Mouse (Mus musculus) heart, embryonic 16.5 days (tissue): ENCODE data around the gene Ptpn21. TPM values are rescaled to one million over a fixed set of nuclear protein-coding genes. Genes with fewer than 3 reads are reported as not detected.

Experiments used
- ATAC-seq: fragments of 200-750 bp; cut with Nextera tagmentation; replicated peaks from 2 replicates; pipeline ENCODE4 v1.8.0; 2017; ENCODE audit warnings: moderate number of reproducible peaks; ENCODE audit not compliant: insufficient read depth, low FRiP score; ENCODE audit errors: extremely low read depth
- H3K27ac ChIP-seq: fragments of 300-500 bp; sonication (generic); 2 replicates; pipeline ENCODE4 v1.5.1; 2014; ENCODE audit warnings: mild to moderate bottlenecking, low read length, control low read depth, moderate library complexity
- H3K27me3 ChIP-seq: fragments of 300-500 bp; sonication (generic); 2 replicates; pipeline ENCODE4 v1.6.1; 2014; ENCODE audit warnings: low read length, mixed read lengths; ENCODE audit not compliant: control insufficient read depth, insufficient read depth
- H3K36me3 ChIP-seq: fragments of 300-500 bp; sonication (generic); 2 replicates; pipeline ENCODE4 v1.6.1; 2014; ENCODE audit not compliant: control insufficient read depth, insufficient read depth
- H3K4me1 ChIP-seq: fragments of 300-500 bp; sonication (generic); 2 replicates; pipeline ENCODE4 v1.6.1; 2014; ENCODE audit warnings: low read length, mixed read lengths; ENCODE audit not compliant: control insufficient read depth, insufficient read depth
- H3K4me2 ChIP-seq: fragments of 300-500 bp; sonication (generic); 2 replicates; pipeline ENCODE4 v1.6.1; 2014; ENCODE audit warnings: low read depth, mild to moderate bottlenecking, control low read depth, low read length
- H3K4me3 ChIP-seq: fragments of 300-500 bp; sonication (generic); 2 replicates; pipeline ENCODE4 v1.5.1; 2014; ENCODE audit warnings: mild to moderate bottlenecking, control low read depth, low read length
- H3K9ac ChIP-seq: fragments of 300-500 bp; sonication (generic); 2 replicates; pipeline ENCODE4 v1.6.1; 2014; ENCODE audit warnings: low read length, control low read depth
- H3K9me3 ChIP-seq: fragments of 300-500 bp; sonication (generic); replicated peaks from 2 replicates; pipeline ENCODE4 v1.6.1; 2016; ENCODE audit warnings: low read length; ENCODE audit not compliant: control insufficient read depth
- WGBS: fragments of 180-500 bp; shearing (Covaris S2); extraction: QIAGEN DNeasy Blood & Tissue Kit; methylation state at CpG from one replicate; pipeline ENCODE4 v1.1.7; 2014; 5-methylcytosine and 5-hydroxymethylcytosine counted together
- polyA plus RNA-seq: library from polyadenylated mRNA; unstranded; fragments of >200 nt; fragmentation: Nextera tagmentation; extraction: Ambion mirVana; gene quantifications from 2 replicates; pipeline ENCODE4 v1.2.1, GENCODE M21; 2015

Ptpn21 gene
- polyA plus RNA-seq, 1 experiment from 2014 or later: 8.6 TPM

DNA sequence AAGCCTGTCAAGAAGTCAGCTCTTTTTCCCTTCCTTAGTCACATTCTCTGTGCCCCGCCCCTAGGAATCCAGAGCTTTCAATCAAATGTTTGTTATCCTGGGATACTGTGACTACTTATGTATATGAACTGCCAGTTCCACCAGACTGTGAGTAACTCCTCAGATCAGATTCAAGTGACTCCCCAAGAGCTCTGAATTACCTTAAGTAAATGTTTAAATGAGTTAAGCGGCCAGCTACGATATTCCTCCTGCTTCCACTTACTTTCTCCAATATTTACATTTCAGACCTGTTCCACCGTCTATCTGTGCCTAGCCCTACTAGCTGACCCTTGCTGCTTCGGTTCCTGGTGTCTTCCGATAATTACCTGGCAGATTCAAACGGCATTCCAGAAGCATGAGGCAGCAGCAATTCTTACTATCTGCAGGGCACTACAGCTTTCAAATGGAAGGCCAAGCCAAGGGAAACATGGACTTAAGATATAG is 23.5 kb downstream of the Ptpn21 start:
- no peak overlapping the region for H3K4me2 ChIP-seq
- no peak for ATAC-seq
- H3K36me3 ChIP-seq: peaks cover 7% of the 10 kb centered on the region; the same call in 1 of the 2 replicates
- no peak overlapping the region for H3K9ac ChIP-seq
- H3K4me1 ChIP-seq: peaks cover 29% of the 10 kb centered on the region
- 28% methylated on average over 7 of the region's 7 CpGs for WGBS
- H3K27ac ChIP-seq: no peak overlapping the region
- H3K4me3 ChIP-seq: no peak overlapping the region
- no peaks in the 10 kb centered on the region for H3K27me3 ChIP-seq
- H3K9me3 ChIP-seq: no peaks in the 10 kb centered on the region

GRCm38 (mm10) chr12:98712819-98713218 is 24.4 kb downstream of the Ptpn21 start:
- no peak overlapping the region for H3K4me2 ChIP-seq
- H3K4me1 ChIP-seq: peaks cover 29% of the 10 kb centered on the region
- no peak overlapping the region for H3K9ac ChIP-seq
- H3K4me3 ChIP-seq: no peak overlapping the region
- no peak for ATAC-seq
- H3K9me3 ChIP-seq: no peaks in the 10 kb centered on the region
- H3K27ac ChIP-seq: no peak overlapping the region
- H3K36me3 ChIP-seq: peaks cover 7% of the 10 kb centered on the region; the same call in 1 of the 2 replicates
- 68% methylated on average over 6 of the region's 6 CpGs for WGBS
- no peaks in the 10 kb centered on the region for H3K27me3 ChIP-seq

- Histone ChIP-seq H3K4me2 (no peak overlapping the region), H3K9me3 (no peaks in the 10 kb centered on the region), H3K4me1 (no peaks in the 10 kb centered on the region), H3K27ac (no peak overlapping the region), H3K36me3 (peaks cover 14% of the 10 kb centered on the region), H3K27me3 (no peaks in the 10 kb centered on the region), H3K4me3 (no peak overlapping the region), H3K9ac (no peak overlapping the region)
- ATAC-seq: no peak
- 91% methylated on average over 10 of the region's 10 CpGs for WGBS
These were observed 33.2 kb downstream of the Ptpn21 start for GRCm38 (mm10) chr12:98703961-98704360.

DNA sequence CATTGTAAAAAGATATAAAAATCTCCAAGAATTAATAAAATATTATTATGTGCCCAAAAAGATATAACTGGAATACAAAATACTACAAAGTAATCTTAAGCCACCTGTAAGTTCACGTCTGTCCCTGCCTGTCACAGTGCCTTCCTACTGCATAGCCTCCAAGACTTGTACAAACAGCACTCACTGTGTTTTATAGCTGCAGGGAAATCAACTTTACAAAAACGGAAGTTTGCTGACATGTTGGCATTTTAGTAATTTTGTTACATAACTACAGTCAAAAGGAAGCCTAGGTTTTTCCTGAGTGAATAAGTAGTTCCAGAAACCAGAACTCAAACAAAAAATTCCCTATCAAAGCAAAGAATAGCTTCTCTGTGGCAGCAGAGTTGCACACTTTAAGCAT is 33.7 kb downstream of the Ptpn21 start:
- 75% methylated on average over 2 of the region's 2 CpGs for WGBS

DNA sequence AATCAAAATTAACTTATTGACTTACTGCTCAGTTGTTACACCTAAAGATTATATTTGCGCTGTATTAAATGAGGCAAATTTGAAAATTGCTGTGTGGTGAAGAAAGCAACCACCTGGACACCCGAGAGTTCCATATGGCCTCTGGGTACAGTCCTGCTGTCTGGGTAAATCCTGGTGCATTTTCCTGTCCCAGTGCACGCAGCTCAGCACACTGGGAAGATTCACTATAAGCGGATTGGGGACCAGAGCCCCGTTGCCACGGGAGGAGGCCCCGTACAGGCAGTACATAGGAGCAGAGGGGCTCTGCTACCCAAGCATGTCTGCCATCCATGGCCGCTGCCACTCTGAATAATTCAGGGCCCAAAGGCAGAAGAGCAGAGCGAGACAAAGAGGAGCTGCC is 35.6 kb downstream of the Ptpn21 start:
- no peak overlapping the region for H3K9ac ChIP-seq
- H3K36me3 ChIP-seq: peaks cover 16% of the 10 kb centered on the region
- 93% methylated on average over 9 of the region's 9 CpGs for WGBS
- no peaks in the 10 kb centered on the region for H3K27me3 ChIP-seq
- no peak overlapping the region for H3K4me3 ChIP-seq
- ATAC-seq: no peak
- H3K4me2 ChIP-seq: no peak overlapping the region
- no peak overlapping the region for H3K27ac ChIP-seq
- H3K9me3 ChIP-seq: no peaks in the 10 kb centered on the region
- peaks cover 6% of the 10 kb centered on the region for H3K4me1 ChIP-seq

More for the DNA sequence above, 33.7 kb downstream of the Ptpn21 start:
- Histone ChIP-seq H3K4me3 (no peak overlapping the region), H3K36me3 (peaks cover 16% of the 10 kb centered on the region), H3K9ac (no peak overlapping the region), H3K9me3 (no peaks in the 10 kb centered on the region), H3K4me1 (no peaks in the 10 kb centered on the region), H3K27ac (no peak overlapping the region), H3K4me2 (no peak overlapping the region), H3K27me3 (no peaks in the 10 kb centered on the region)
- ATAC-seq: no peak

DNA sequence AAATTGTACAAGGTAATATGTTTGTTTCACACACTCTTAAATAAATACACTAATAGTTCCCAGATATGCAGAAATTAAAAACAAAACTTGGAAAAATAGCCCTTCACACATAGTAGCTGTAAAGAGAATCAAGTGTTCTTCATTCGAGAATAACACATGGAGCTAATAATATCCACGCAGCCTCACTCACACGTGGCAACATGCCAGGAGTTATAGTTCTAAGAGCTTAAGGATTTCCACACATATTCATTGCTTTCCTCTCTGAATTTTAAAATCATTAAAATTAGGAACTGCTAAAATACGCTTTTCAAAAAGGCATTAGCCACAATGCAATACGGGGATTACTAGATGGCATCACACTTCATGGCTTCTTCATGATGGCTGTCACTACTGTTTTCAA is 40.0 kb downstream of the Ptpn21 start:
- Histone ChIP-seq H3K4me1 (peaks cover 6% of the 10 kb centered on the region), H3K27ac (no peak overlapping the region), H3K9ac (no peak overlapping the region), H3K27me3 (no peaks in the 10 kb centered on the region), H3K9me3 (no peaks in the 10 kb centered on the region), H3K36me3 (peaks cover 11% of the 10 kb centered on the region), H3K4me2 (no peak overlapping the region), H3K4me3 (no peak overlapping the region)
- ATAC-seq: no peak
- 53% methylated on average over 5 of the region's 5 CpGs for WGBS

DNA sequence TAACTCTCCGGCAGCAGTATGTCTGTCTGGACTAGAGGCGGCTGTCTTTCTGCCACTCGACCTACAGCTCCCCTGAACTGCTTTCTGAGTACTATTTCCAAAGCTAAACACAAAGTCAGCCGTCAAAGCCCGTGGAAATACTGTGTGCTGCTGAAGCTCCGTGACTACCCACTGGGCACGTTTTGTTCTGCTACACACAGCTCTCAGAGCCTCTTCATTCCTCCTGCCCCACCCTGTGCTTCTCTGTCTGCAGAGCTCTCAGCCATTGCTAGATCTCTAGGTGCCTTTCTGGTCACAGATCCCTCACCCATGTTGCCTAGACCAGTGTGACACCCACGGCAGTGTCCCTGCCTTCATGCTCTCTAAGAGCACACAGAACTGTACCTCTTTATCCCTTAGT is 47.0 kb downstream of the Ptpn21 start:
- Histone ChIP-seq H3K4me2 (no peak overlapping the region), H3K27ac (no peak overlapping the region), H3K4me1 (no peaks in the 10 kb centered on the region), H3K4me3 (no peak overlapping the region), H3K9me3 (no peaks in the 10 kb centered on the region), H3K36me3 (peaks cover 26% of the 10 kb centered on the region), H3K27me3 (no peaks in the 10 kb centered on the region), H3K9ac (no peak overlapping the region)
- ATAC-seq: no peak
- 87% methylated on average over 8 of the region's 8 CpGs for WGBS

GRCm38 (mm10) chr12:98683574-98683973 is 53.6 kb downstream of the Ptpn21 start:
- Histone ChIP-seq H3K4me1 (peaks cover 7% of the 10 kb centered on the region), H3K4me3 (no peak overlapping the region), H3K4me2 (peak overlapping the region; percentile 9; the same call in 1 of the 2 replicates), H3K27me3 (no peaks in the 10 kb centered on the region), H3K9me3 (no peaks in the 10 kb centered on the region), H3K36me3 (peaks cover 28% of the 10 kb centered on the region), H3K27ac (0 out of 2 replicates have a peak overlapping the region, but pooled peaks have one; percentile 14), H3K9ac (no peak overlapping the region)
- 22% methylated on average over 6 of the region's 6 CpGs for WGBS
- no peak for ATAC-seq

GRCm38 (mm10) chr12:98683171-98683570 is 54.0 kb downstream of the Ptpn21 start:
- no peaks in the 10 kb centered on the region for H3K27me3 ChIP-seq
- no peak overlapping the region for H3K9ac ChIP-seq
- H3K4me3 ChIP-seq: no peak overlapping the region
- peaks cover 30% of the 10 kb centered on the region for H3K36me3 ChIP-seq
- peaks cover 7% of the 10 kb centered on the region for H3K4me1 ChIP-seq
- H3K9me3 ChIP-seq: no peaks in the 10 kb centered on the region
- WGBS: 42% methylated on average over 11 of the region's 11 CpGs
- 0 out of 2 replicates have a peak overlapping the region, but pooled peaks have one; percentile 14 for H3K27ac ChIP-seq
- H3K4me2 ChIP-seq: peak overlapping the region; percentile 9; the same call in 1 of the 2 replicates
- ATAC-seq: no peak
